Mouse (Mus musculus) bone marrow macrophage, adult 2 months (primary cell): Measurements from ENCODE around the gene Rrn3.

Experiments used
- CTCF ChIP-seq: IDR thresholded peaks from 2 replicates; pipeline ENCODE4 v1.5.1; 2012; ENCODE audit warnings: low read depth, mild to moderate bottlenecking, low read length, moderate library complexity
- POLR2A ChIP-seq: IDR thresholded peaks from 2 replicates; pipeline ENCODE4 v1.6.1; 2012; ENCODE audit warnings: mild to moderate bottlenecking, low read depth, low read length, borderline replicate concordance

GRCm38 (mm10) chr16:13750626-13751025, 29.9 kb upstream of the Rrn3 start:
- TF ChIP-seq CTCF (no peak), POLR2A (no peak)
